Mouse (Mus musculus) gastrocnemius, adult 8-10 months (tissue): ENCODE data around the gene Sdr39u1. TPM values are rescaled to one million over a fixed set of nuclear protein-coding genes. Genes with fewer than 3 reads are reported as not detected.

Experiments used
- DNase-seq, 2 experiments: peaks; one replicate each; pipeline ENCODE4 v3.0.0; 2022; ENCODE audit warnings: low spot score in 2 of 2
- total RNA-seq, 4 experiments: library from RNA; stranded (reverse); gene quantifications; 2 replicates each; pipeline ENCODE4 v1.2.4; 2022

The Sdr39u1 gene
- total RNA-seq, 4 experiments from 2014 or later, result 137 to 151 (median 145) TPM

DNA sequence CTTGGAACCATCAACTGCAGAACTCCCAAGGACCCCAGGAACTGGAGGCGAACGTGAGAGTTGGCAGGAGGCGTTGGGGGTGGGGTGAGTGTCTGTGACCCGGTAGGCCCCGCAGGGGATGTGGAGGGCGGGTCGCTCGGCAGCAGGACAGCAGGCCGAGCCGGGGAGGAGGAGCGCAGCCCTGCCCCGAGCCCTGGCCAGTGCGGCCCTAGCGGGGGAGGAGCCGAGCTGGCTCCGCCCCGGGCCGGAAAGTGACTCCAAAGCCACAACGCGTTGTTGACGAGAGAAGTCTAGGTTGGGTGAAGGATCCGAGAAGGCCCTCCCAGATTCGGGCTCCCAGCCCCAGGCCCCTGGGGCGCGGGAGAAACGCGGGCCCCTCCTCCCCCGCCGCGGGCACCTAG lies 15.4 kb downstream of the Sdr39u1 start, which contains the start of gene Khnyn:
Gene Khnyn (plus strand): TSS at position 235 of the 401 bp plus-strand sequence.
- DNase-seq, result peak; percentile 90 to 93

GRCm38 (mm10) chr14:55884166-55884565 lies 15.9 kb downstream of the Sdr39u1 start, which contains the start of gene Cbln3:
Gene Cbln3 (minus strand): TSS chr14:55884392.
- peak; percentile 46 to 59 for DNase-seq

- no peak for DNase-seq
Measured at GRCm38 (mm10) chr14:55883663-55884062, 16.4 kb downstream of the Sdr39u1 start.

GRCm38 (mm10) chr14:55883149-55883661 lies 16.9 kb downstream of the Sdr39u1 start:
- no peak for DNase-seq

GRCm38 (mm10) chr14:55882171-55882641 lies 17.9 kb downstream of the Sdr39u1 start:
- DNase-seq, result no peak

DNA sequence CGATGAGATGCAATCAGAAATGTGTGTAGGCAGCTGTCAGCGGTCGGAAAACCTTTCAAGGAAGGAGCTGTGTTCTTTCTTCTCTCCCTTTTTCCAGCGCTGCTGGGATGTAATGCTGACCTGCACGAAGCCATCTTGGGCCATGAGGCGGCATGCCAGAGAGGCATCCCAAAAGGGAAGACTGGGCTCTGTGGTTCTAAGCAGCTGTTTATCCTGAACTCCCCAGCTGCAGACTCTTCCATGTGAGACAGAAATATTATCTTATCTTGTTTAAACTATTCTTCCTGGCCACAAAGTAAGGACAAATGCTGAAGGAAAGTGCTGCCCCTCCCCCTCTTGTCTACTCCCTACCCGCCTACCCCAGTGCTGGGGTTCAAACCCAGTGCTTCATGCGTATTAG lies 19.1 kb downstream of the Sdr39u1 start:
- no peak for DNase-seq

DNA sequence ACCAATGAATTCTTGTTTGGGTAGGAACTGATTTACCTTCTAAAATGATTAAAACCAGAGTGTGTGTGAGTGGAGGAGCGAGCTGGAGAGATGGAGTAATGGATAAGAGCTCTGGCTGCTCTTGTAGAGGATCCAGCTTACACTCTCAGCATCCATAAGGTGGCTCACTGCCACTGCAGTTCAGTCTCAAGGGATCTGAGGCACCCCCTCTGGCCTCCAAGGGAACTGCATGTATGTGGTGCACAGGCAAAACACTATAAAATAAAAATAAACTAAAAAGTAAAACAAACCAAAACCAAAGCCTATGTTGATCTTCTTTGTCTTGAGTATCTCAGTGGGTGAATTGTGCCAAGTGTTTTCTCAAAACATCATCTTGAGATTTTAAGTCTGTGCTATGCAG lies 20.5 kb downstream of the Sdr39u1 start:
- peak; percentile 31 to 48 for DNase-seq

DNA sequence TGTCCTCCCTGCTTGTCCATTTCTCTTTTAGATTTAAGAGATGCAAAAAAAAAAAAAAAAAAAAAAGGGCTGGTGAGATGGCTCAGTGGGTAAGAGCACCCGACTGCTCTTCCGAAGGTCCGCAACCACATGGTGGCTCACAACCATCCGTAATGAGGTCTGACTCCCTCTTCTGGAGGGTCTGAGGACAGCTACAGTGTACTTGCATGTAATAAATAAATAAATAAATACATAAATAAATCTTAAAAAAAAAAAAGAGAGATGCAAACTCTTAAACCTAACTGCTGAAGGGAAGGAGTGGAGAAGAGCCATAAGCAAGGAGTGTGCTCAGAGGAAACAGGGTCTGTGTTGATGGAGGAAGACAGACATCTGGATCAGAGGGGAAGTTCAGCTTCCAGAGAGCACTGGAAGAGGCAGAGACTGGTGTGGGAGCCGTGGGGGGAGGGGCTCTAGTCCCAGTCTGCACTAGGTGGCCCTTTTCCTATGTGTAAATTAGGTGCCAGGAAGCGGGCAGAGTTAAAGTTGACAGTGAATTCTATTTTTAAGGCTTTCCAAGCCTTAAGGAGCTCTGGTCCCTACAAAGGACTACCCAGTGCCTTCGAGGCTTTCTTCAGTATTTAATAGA lies 21.7 kb downstream of the Sdr39u1 start:
- no peak for DNase-seq

DNA sequence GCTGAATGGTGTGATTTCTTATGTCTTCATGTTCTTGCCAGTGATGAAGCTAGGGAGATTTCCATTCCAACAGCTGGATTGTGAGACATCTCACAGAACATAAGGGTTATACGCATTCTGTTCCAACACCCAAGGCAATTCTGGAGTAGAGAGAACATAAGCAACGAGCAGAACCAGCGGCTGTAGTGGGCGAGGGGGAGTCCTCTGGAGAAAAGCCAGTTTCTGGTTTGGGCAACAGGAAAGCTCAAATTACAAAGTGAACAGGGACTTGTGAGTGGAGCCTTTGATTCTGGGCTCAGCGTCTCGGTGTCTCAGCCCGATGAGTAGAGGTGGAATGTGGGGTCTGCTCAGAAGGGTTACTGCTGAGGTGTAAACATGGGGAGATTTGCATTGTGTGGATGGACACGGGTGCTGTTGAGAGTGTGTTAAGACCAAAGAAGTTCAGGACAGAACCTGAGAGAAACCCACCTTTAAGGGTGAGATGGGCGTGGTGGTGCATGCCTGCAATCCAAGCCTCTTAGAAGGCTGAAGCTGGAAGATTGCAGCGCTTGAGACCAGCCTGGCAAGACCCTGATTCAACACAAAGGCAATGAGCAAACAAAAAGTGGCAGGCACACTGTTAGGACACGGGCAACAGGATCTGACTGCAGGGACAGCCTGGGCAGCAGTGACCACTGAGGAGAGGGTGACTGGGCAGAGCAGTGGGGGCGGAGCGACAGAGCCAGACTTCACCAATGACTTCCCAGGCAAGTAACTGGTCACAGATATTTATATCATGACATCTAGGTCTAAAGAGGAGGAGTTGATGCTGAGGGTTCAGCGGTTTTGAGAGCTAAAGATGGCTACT lies 22.4 kb downstream of the Sdr39u1 start:
- no peak for DNase-seq

GRCm38 (mm10) chr14:55873714-55874683 lies 26.1 kb downstream of the Sdr39u1 start:
- DNase-seq, result peak; percentile 40 to 48

GRCm38 (mm10) chr14:55873242-55873713 lies 26.8 kb downstream of the Sdr39u1 start:
- DNase-seq, result no peak

DNA sequence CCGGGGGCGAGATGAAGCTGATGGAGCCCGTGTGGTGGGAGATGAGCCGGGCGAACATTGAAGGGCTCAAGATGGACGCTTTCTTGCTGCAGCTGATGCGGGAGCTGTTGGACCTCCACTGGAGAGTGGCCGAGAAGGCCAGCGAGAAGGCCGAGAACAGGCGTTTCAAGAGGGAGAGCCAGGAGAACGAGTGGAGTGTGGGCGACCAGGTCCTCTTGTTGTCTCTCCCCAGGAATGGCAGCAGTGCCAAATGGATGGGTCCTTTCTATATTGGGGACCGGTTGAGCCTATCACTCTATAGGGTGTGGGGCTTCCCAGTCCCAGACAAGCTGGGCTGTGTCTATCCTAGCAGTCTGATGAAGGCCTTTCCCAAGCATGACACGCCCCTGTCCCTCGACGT lies 27.5 kb downstream of the Sdr39u1 start:
- no peak for DNase-seq

- no peak for DNase-seq
Measured at GRCm38 (mm10) chr14:55872039-55872438, 28.1 kb downstream of the Sdr39u1 start.

- DNase-seq, result no peak
Measured at GRCm38 (mm10) chr14:55869538-55869937, 30.6 kb downstream of the Sdr39u1 start.

GRCm38 (mm10) chr14:55868230-55869026 lies 31.7 kb downstream of the Sdr39u1 start:
- no peak for DNase-seq

DNA sequence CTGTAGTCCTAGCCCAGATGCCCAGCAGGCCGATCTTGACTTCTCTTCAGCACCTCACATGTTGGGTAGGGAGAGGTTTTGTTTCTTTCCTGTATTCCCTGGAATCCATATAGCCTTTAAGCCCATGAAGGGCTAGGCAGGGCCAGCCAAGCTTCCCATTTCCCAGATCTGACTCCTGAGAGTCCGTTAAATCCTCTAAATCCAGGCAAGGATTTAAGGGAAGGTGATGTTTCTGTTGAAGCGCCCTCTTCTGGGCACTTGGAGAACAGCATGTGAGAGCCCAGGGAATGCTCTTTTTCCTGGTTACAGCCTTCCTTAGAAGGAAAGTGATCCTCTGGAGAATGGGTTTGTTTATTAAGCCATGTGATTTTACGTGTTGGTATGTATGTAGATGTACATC lies 33.1 kb downstream of the Sdr39u1 start:
- DNase-seq, result peak in 1 of 2 experiments; percentile 37

- DNase-seq, result peak; percentile 60 to 69
Measured at GRCm38 (mm10) chr14:55863773-55864172, 36.3 kb downstream of the Sdr39u1 start.

DNA sequence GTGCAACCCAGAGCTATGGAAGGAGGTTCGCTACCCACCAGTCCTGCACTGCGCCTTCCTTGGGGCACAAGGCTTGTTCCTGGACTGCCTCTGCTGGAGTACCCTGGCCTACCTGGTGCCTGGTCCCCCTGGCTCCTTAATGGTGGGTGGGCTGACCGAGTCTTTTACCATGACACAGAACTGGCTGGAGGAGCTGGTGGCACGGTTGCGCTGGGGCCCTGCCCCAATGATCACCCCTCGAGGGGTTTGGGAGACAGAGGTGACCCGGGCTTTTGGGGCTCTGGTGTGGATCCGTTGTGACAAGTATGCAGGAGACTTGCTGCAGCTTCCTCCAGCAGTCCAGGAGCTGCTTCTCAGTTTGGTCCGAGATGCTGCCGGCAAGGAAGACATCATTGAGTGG lies 37.1 kb downstream of the Sdr39u1 start:
- DNase-seq, result no peak

- no peak for DNase-seq
Measured at GRCm38 (mm10) chr14:55862186-55862585, 37.9 kb downstream of the Sdr39u1 start.

GRCm38 (mm10) chr14:55857588-55857987 lies 42.5 kb downstream of the Sdr39u1 start:
- no peak for DNase-seq
